Mouse (Mus musculus) ES-Bruce4 (cell line): ENCODE results near the gene Gsg1l2. TPM values are rescaled to one million over a fixed set of nuclear protein-coding genes. Genes with fewer than 3 reads are reported as not detected.

Experiments used
- H3K27ac ChIP-seq: 2 replicates; pipeline ENCODE4 v1.5.1; 2012; ENCODE audit warnings: low read length, inconsistent platforms; ENCODE audit not compliant: insufficient read depth
- H3K27me3 ChIP-seq: 2 replicates; pipeline ENCODE4 v1.6.1; 2012; ENCODE audit warnings: mild to moderate bottlenecking, low read length, inconsistent platforms; ENCODE audit not compliant: control insufficient read depth, poor library complexity, insufficient read depth, severe bottlenecking
- H3K36me3 ChIP-seq: 2 replicates; pipeline ENCODE4 v1.6.1; 2012; ENCODE audit warnings: inconsistent platforms, mild to moderate bottlenecking, low read length, moderate library complexity; ENCODE audit not compliant: control insufficient read depth, poor library complexity, insufficient read depth, severe bottlenecking
- H3K4me1 ChIP-seq: one replicate; pipeline ENCODE4 v1.8.1; 2011; ENCODE audit warnings: low read length; ENCODE audit not compliant: control insufficient read depth, insufficient read depth
- H3K4me3 ChIP-seq: 2 replicates; pipeline ENCODE4 v1.5.1; 2011; ENCODE audit warnings: low read depth, mild to moderate bottlenecking, low read length
- H3K9ac ChIP-seq: 2 replicates; pipeline ENCODE4 v1.6.1; 2012; ENCODE audit warnings: low read depth, mild to moderate bottlenecking, inconsistent platforms; ENCODE audit not compliant: poor library complexity, severe bottlenecking
- H3K9me3 ChIP-seq: replicated peaks from 2 replicates; pipeline ENCODE4 v1.6.1; 2012; ENCODE audit warnings: mild to moderate bottlenecking, low read length, inconsistent platforms; ENCODE audit not compliant: control insufficient read depth, poor library complexity, insufficient read depth, severe bottlenecking
- CTCF ChIP-seq: IDR thresholded peaks from one replicate; pipeline ENCODE4 v1.8.1; 2011; ENCODE audit warnings: low read depth, low read length
- EP300 ChIP-seq: IDR thresholded peaks from 2 replicates; pipeline ENCODE4 v1.6.1; 2011; ENCODE audit warnings: low read depth, low read length; ENCODE audit not compliant: insufficient read depth
- POLR2A ChIP-seq: IDR thresholded peaks from one replicate; pipeline ENCODE4 v1.8.1; 2011; ENCODE audit warnings: low read length; ENCODE audit not compliant: insufficient read depth
- polyA plus RNA-seq: library from polyadenylated mRNA; stranded (reverse); fragments of >200 nt; gene quantifications from 2 replicates; pipeline ENCODE4 v1.2.4, GENCODE M21; 2011; ENCODE audit warnings: low read depth; ENCODE audit not compliant: missing spikeins, insufficient read depth, insufficient read length

Gene Gsg1l2
- polyA plus RNA-seq, 1 experiment = not detected

- H3K9ac ChIP-seq = no peak overlapping the region
- no peaks in the 10 kb centered on the region for H3K4me1 ChIP-seq
- TF ChIP-seq EP300 = no peak
- H3K27me3 ChIP-seq = no peaks in the 10 kb centered on the region
- H3K27ac ChIP-seq = no peak overlapping the region
- H3K36me3 ChIP-seq = no peaks in the 10 kb centered on the region
- H3K9me3 ChIP-seq = no peaks in the 10 kb centered on the region
- no peak overlapping the region for H3K4me3 ChIP-seq
Measured at GRCm38 (mm10) chr11:67738345-67738744, 36.1 kb upstream of the Gsg1l2 start.

GRCm38 (mm10) chr11:67738846-67739490, 35.4 kb upstream of the Gsg1l2 start:
- Histone ChIP-seq H3K27me3 (no peaks in the 10 kb centered on the region), H3K36me3 (no peaks in the 10 kb centered on the region), H3K9ac (no peak overlapping the region), H3K27ac (no peak overlapping the region), H3K4me1 (no peaks in the 10 kb centered on the region), H3K9me3 (no peaks in the 10 kb centered on the region), H3K4me3 (no peak overlapping the region)
- TF ChIP-seq CTCF = no peak
- no peak for TF ChIP-seq POLR2A
- no peak for TF ChIP-seq EP300

GRCm38 (mm10) chr11:67741569-67741968, 32.8 kb upstream of the Gsg1l2 start:
- no peak for TF ChIP-seq POLR2A
- TF ChIP-seq EP300 = no peak
- no peak for TF ChIP-seq CTCF
- Histone ChIP-seq H3K36me3 (no peaks in the 10 kb centered on the region), H3K9ac (no peak overlapping the region), H3K4me1 (no peaks in the 10 kb centered on the region), H3K9me3 (no peaks in the 10 kb centered on the region), H3K27me3 (no peaks in the 10 kb centered on the region), H3K4me3 (no peak overlapping the region), H3K27ac (no peak overlapping the region)

GRCm38 (mm10) chr11:67756287-67756686, 18.1 kb upstream of the Gsg1l2 start:
- no peak overlapping the region for H3K4me3 ChIP-seq
- H3K9ac ChIP-seq = no peak overlapping the region
- H3K9me3 ChIP-seq = no peaks in the 10 kb centered on the region
- H3K27me3 ChIP-seq = peaks cover 2% of the 10 kb centered on the region; the same call in 1 of the 2 replicates
- no peaks in the 10 kb centered on the region for H3K36me3 ChIP-seq
- no peak overlapping the region for H3K27ac ChIP-seq
- no peaks in the 10 kb centered on the region for H3K4me1 ChIP-seq
- TF ChIP-seq EP300 (no peak), POLR2A (no peak), CTCF (no peak)

GRCm38 (mm10) chr11:67757373-67758167, 16.8 kb upstream of the Gsg1l2 start:
- no peaks in the 10 kb centered on the region for H3K36me3 ChIP-seq
- no peak overlapping the region for H3K4me3 ChIP-seq
- no peaks in the 10 kb centered on the region for H3K9me3 ChIP-seq
- no peak overlapping the region for H3K9ac ChIP-seq
- H3K27ac ChIP-seq = no peak overlapping the region
- TF ChIP-seq CTCF (peak; percentile 46), POLR2A (no peak)
- peaks cover 2% of the 10 kb centered on the region; the same call in 1 of the 2 replicates for H3K27me3 ChIP-seq
- no peaks in the 10 kb centered on the region for H3K4me1 ChIP-seq

GRCm38 (mm10) chr11:67771053-67771452, 3.4 kb upstream of the Gsg1l2 start, which contains the start of gene Glp2r:
Gene Glp2r, minus strand, starts transcription at chr11:67771153.
- H3K9ac ChIP-seq = no peak within 1 kb of the TSS
- H3K36me3 ChIP-seq = no peaks in the 10 kb centered on the region
- H3K27me3 ChIP-seq = no peaks in the 10 kb centered on the region
- H3K9me3 ChIP-seq = no peaks in the 10 kb centered on the region
- H3K4me1 ChIP-seq = no peaks in the 10 kb centered on the region
- no peak within 1 kb of the TSS for H3K4me3 ChIP-seq
- TF ChIP-seq POLR2A = no peak
- TF ChIP-seq EP300 = no peak
- TF ChIP-seq CTCF = no peak
- no peak within 1 kb of the TSS for H3K27ac ChIP-seq
